Mouse (Mus musculus) gastrocnemius, postnatal 25 days (tissue): ENCODE measurements around the gene Mpg. TPM values are rescaled to one million over a fixed set of nuclear protein-coding genes. Genes with fewer than 3 reads are reported as not detected.
A peak's percentile ranks its signal among the peaks of the same experiment; 100 is the strongest.

ENCODE experiments used
- DNase-seq: peaks from one replicate; pipeline ENCODE4 v3.0.0; 2022
- total RNA-seq, 2 experiments: library from RNA; stranded (reverse); gene quantifications; 1 replicate in 1 of 2; 2 replicates in 1 of 2; pipeline ENCODE4 v1.2.3; 2021

The Mpg gene
- total RNA-seq, 2 experiments from 2014 or later: 6.1 to 6.2 TPM

GRCm38 (mm10) chr11:32262674-32263415 is 36.5 kb downstream of the Mpg start:
- no peak for DNase-seq

- no peak for DNase-seq
Measured at GRCm38 (mm10) chr11:32265117-32265738, 38.9 kb downstream of the Mpg start.

GRCm38 (mm10) chr11:32266194-32266593 is 39.9 kb downstream of the Mpg start:
- DNase-seq: no peak

- DNase-seq: no peak
Measured at GRCm38 (mm10) chr11:32266776-32267175, 40.5 kb downstream of the Mpg start.

DNA sequence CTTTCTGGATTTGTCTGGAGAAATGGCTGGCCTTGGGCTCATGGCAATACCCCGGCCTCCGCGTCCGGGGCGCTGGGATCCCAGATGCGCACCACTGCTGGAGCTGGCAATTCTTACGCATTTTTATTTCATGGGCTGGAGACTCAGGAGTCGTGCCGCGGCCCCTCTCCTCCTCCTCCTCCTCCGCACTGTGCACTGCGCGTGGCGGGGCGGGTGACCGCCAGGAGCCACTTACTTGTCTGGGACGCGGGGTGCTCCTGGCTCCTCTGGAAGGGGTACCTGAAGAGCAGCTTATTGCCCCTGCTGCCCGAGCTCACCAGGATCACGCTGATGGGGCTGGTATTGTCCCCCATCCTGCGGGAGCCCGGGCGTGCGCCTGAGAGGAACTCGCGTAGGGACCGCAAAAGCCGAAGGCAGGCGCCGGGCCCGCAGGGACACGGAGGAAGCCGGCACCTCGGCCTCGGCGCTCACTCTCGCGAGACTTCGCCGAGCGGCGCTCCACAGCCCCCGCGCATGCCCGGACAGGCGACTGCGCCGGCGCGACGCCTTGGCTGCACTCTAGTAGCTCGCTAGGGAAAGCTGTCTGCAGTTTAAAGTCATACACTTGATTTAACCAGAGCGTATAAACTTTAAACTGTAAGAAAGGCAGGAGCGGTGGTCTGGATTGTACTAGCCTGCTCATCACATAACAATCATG is 41.0 kb downstream of the Mpg start, which contains the start of gene Nprl3:
TSS of gene Nprl3 (minus strand) at position 520 of the 697 bp plus-strand sequence.
- peak; percentile 96 for DNase-seq

DNA sequence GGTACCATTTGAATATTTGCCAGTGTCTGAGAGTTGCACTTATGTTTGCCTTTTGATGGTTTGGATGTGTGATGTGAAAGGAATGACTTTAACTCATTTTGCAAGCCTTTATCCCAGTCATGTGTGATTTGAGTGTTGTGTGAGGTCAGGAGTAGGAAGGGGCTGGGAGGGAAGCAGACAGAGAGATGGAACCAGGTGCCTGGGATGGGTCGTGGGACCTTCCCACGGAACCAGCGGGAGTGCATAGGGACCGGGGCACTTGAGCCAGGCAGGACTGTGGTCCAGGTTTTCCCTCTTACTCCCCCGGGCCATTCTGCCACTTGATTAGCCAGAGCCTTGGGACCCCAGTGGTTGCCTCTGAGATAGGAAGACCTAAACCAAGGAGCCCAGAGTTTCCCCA is 41.7 kb downstream of the Mpg start:
- no peak for DNase-seq

GRCm38 (mm10) chr11:32268952-32269351 is 42.6 kb downstream of the Mpg start:
- no peak for DNase-seq

DNA sequence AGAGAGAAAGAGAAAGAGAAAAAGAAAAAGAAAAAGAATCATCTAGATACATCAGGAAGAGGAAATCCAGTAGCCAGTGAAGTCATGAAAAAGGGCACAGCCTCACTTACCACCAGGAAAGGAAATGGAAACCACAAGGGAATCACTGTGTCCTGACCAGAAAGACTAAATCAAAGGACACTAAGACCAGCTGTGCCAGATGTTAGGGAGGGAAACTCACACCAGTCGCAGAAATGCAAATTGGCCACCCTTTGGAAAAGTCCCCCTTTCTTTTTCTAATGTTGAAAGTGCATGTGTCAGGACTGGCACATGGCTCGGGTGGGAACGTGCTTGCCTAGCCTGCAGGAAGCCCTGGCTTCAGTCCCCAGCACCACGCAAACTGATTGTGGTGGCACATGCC is 44.9 kb downstream of the Mpg start:
- DNase-seq: no peak

DNA sequence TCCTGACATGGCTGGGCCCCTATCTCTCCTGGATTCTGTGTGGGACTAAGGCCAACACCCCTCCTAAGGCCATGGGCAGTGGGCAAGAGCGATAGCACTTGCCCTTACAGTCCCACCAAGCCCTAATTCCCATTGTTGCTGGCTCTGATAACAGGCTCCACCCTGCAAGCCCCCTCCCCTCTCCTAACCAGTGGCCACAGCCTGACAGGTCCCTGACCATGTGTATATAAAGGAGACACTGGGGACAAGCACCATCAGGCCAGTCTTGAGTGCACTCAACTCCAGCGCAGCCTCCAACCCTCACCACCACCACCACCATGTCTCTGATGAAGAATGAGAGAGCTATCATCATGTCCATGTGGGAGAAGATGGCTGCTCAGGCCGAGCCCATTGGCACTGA is 50.0 kb downstream of the Mpg start, which contains the start of gene Hba-x:
TSS of gene Hba-x (plus strand) at position 54 of the 400 bp plus-strand sequence.
- DNase-seq: no peak

GRCm38 (mm10) chr11:32277736-32278457 is 51.6 kb downstream of the Mpg start:
- no peak for DNase-seq

- DNase-seq: no peak
Measured at GRCm38 (mm10) chr11:32278458-32278957, 52.2 kb downstream of the Mpg start.

DNA sequence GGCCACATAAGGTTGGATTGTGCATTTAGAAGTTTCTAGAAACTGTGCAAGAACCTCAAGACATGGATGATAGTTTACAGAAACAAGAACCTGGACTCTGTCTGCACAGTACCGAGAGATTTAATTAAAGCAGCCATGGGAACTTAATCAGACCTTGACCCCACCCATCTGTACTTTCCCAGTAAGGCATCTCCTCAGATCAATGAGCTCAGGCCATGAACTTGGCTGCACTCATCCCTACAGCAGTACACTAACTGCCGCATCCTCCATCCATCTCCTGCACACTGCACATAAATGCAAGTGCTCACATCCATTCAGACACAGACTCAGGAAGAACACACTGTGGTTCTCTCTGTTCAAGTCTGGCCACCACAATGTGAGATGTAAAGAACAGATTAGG is 54.3 kb downstream of the Mpg start:
- no peak for DNase-seq

DNA sequence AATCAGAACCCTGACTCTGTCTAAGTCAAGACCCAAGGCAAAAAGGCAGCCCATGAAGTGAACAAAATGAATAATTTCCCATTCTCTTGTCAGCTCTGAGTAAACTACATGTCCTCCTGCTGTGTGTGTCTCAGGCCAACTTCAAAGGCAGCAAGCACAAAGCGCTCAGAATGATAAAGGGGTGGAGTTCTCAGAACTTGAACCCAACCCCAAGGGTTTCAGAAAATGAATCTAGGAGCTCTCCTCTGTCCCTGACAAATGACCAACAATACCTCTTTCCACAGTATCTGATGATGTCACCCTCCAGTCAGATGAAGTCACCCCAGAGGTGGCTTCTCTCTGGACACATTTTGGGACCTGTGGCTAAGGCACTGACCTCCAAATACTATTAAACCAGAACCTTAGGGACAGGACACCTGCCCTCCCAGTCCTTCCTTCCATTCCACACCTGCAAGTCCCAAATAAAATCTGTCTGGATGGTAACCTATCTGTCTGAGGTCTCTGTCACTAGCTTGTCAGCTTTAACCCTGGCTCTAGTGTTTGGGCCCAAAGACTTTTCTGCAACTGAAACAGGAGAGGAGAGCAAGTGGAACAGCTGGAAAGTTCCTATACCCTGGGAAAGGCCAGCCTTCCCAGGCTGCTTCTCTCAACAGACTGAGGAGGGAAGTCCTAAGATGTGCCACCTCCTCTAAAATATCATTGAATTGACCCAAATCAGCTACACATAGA is 55.3 kb downstream of the Mpg start:
- no peak for DNase-seq

Other genes with a start within 250 kb of the Mpg start
- under 1 TPM; 0.26 to 0.35 TPM for gene Nsg2, start 226.0 kb upstream of the Mpg start, total RNA-seq
- gene Il9r, start 26.2 kb upstream of the Mpg start, total RNA-seq: not detected
- 1 to 10 TPM; 6.7 to 9.1 TPM for gene Snrnp25, start 21.1 kb upstream of the Mpg start, total RNA-seq
- gene Rhbdf1, start 4.2 kb upstream of the Mpg start, total RNA-seq: 10 to 100 TPM; 22.1 to 25.4 TPM
- gene Nprl3, start 41.2 kb downstream of the Mpg start, total RNA-seq: 10 to 100 TPM; 21.7 to 23.3 TPM
- gene Hba-x, start 49.9 kb downstream of the Mpg start, total RNA-seq: not detected
- 1,000 to 10,000 TPM in 1 of 2 experiments, 100 to 1,000 TPM in 1; 451 to 2,047 TPM for gene Hba-a1, start 57.0 kb downstream of the Mpg start, total RNA-seq
- gene Hbq1b, start 60.5 kb downstream of the Mpg start, total RNA-seq: not detected
- gene Hba-a2, start 70.0 kb downstream of the Mpg start, total RNA-seq: 1,000 to 10,000 TPM in 1 of 2 experiments, 100 to 1,000 TPM in 1; 358 to 1,609 TPM
- gene Hbq1a, start 73.6 kb downstream of the Mpg start, total RNA-seq: not detected
- 1 to 10 TPM; 4.4 to 7.1 TPM for gene Sh3pxd2b, start 121.3 kb downstream of the Mpg start, total RNA-seq
- 10 to 100 TPM in 1 of 2 experiments, 1 to 10 TPM in 1; 9.3 to 10.5 TPM for gene Ubtd2, start 228.9 kb downstream of the Mpg start, total RNA-seq